Mouse (Mus musculus): ENCODE measurements around the gene B3galt4. TPM values are rescaled to one million over a fixed set of nuclear protein-coding genes. Genes with fewer than 3 reads are reported as not detected.
"Not testable (repeated sequence)": the region's sequence is repeated elsewhere in the genome, so short reads cannot be mapped to it uniquely, and the experiment has no call there.

Gene B3galt4
- polyA plus RNA-seq, 1 experiment = 0.45 TPM

- no peak for TF ChIP-seq GATA1 (IDR thresholded peaks at IDR 0.05; ENCODE audit: low read length)
- no peak for TF ChIP-seq TAL1 (IDR thresholded peaks at IDR 0.05; ENCODE audit: low read length)
- Histone ChIP-seq H3K36me3 (ENCODE audit: control insufficient read depth) (peaks cover 74% of the 10 kb centered on the region), H3K27me3 (ENCODE audit: control insufficient read depth) (no peaks in the 10 kb centered on the region), H3K4me1 (ENCODE audit: control insufficient read depth) (peaks cover 73% of the 10 kb centered on the region), H3K9me3 (ENCODE audit: control insufficient read depth, low read length) (no peaks in the 10 kb centered on the region), H3K4me3 (replicated peaks) (peak overlapping the region; percentile 91)
Measured at GRCm38 (mm10) chr17:33954646-33955554, 3.6 kb upstream of the B3galt4 start.

GRCm38 (mm10) chr17:33953961-33954565, 2.8 kb upstream of the B3galt4 start:
- H3K36me3 ChIP-seq (ENCODE audit: control insufficient read depth) = peaks cover 74% of the 10 kb centered on the region
- no peaks in the 10 kb centered on the region for H3K9me3 ChIP-seq (ENCODE audit: control insufficient read depth, low read length)
- no peaks in the 10 kb centered on the region for H3K27me3 ChIP-seq (ENCODE audit: control insufficient read depth)
- H3K4me3 ChIP-seq (replicated peaks) = peak overlapping the region; percentile 91
- peaks cover 74% of the 10 kb centered on the region for H3K4me1 ChIP-seq (ENCODE audit: control insufficient read depth)
- no peak for TF ChIP-seq GATA1 (IDR thresholded peaks at IDR 0.05; ENCODE audit: low read length)
- no peak for TF ChIP-seq TAL1 (IDR thresholded peaks at IDR 0.05; ENCODE audit: low read length)

GRCm38 (mm10) chr17:33953310-33953709, 2.0 kb upstream of the B3galt4 start:
- no peaks in the 10 kb centered on the region for H3K9me3 ChIP-seq (ENCODE audit: control insufficient read depth, low read length)
- peaks cover 74% of the 10 kb centered on the region for H3K36me3 ChIP-seq (ENCODE audit: control insufficient read depth)
- peak overlapping the region; percentile 91 for H3K4me3 ChIP-seq (replicated peaks)
- H3K27me3 ChIP-seq (ENCODE audit: control insufficient read depth) = no peaks in the 10 kb centered on the region
- TF ChIP-seq GATA1 (IDR thresholded peaks at IDR 0.05; ENCODE audit: low read length) = no peak
- no peak for TF ChIP-seq TAL1 (IDR thresholded peaks at IDR 0.05; ENCODE audit: low read length)
- H3K4me1 ChIP-seq (ENCODE audit: control insufficient read depth) = peaks cover 79% of the 10 kb centered on the region

- TF ChIP-seq GATA1 (IDR thresholded peaks at IDR 0.05; ENCODE audit: low read length) = no peak
- no peak for TF ChIP-seq TAL1 (IDR thresholded peaks at IDR 0.05; ENCODE audit: low read length)
- Histone ChIP-seq H3K4me3 (replicated peaks) (peak overlapping the region; percentile 91), H3K9me3 (ENCODE audit: control insufficient read depth, low read length) (no peaks in the 10 kb centered on the region), H3K36me3 (ENCODE audit: control insufficient read depth) (peaks cover 74% of the 10 kb centered on the region), H3K27me3 (ENCODE audit: control insufficient read depth) (no peaks in the 10 kb centered on the region), H3K4me1 (ENCODE audit: control insufficient read depth) (peaks cover 78% of the 10 kb centered on the region)
Measured at GRCm38 (mm10) chr17:33952879-33953278, 1.6 kb upstream of the B3galt4 start.

- peak overlapping the region; percentile 74 for H3K4me3 ChIP-seq (replicated peaks)
- not testable (repeated sequence) for H3K27me3 ChIP-seq (ENCODE audit: control insufficient read depth); H3K9me3 ChIP-seq (ENCODE audit: control insufficient read depth, low read length)
- peaks cover 73% of the 10 kb centered on the region for H3K4me1 ChIP-seq (ENCODE audit: control insufficient read depth)
- H3K36me3 ChIP-seq (ENCODE audit: control insufficient read depth) = peaks cover 73% of the 10 kb centered on the region
Measured at GRCm38 (mm10) chr17:33952015-33952414, 727 bp upstream of the B3galt4 start.

GRCm38 (mm10) chr17:33950131-33950625, 1.1 kb downstream of the B3galt4 start:
- peaks cover 86% of the 10 kb centered on the region for H3K36me3 ChIP-seq (ENCODE audit: control insufficient read depth)
- H3K4me3 ChIP-seq (replicated peaks) = peak overlapping the region; percentile 74
- peaks cover 66% of the 10 kb centered on the region for H3K4me1 ChIP-seq (ENCODE audit: control insufficient read depth)

GRCm38 (mm10) chr17:33948905-33949537, 2.3 kb downstream of the B3galt4 start:
- no peaks in the 10 kb centered on the region for H3K27me3 ChIP-seq (ENCODE audit: control insufficient read depth)
- peaks cover 58% of the 10 kb centered on the region for H3K4me1 ChIP-seq (ENCODE audit: control insufficient read depth)
- TF ChIP-seq TAL1 (IDR thresholded peaks at IDR 0.05; ENCODE audit: low read length) (no peak), GATA1 (IDR thresholded peaks at IDR 0.05; ENCODE audit: low read length) (no peak)
- no peaks in the 10 kb centered on the region for H3K9me3 ChIP-seq (ENCODE audit: control insufficient read depth, low read length)
- no peak overlapping the region for H3K4me3 ChIP-seq (replicated peaks)
- H3K36me3 ChIP-seq (ENCODE audit: control insufficient read depth) = peaks cover 89% of the 10 kb centered on the region

More at GRCm38 (mm10) chr17:33950131-33950625, 1.1 kb downstream of the B3galt4 start:
- Histone ChIP-seq H3K27me3 (ENCODE audit: control insufficient read depth) (no peaks in the 10 kb centered on the region), H3K9me3 (ENCODE audit: control insufficient read depth, low read length) (no peaks in the 10 kb centered on the region)
- TF ChIP-seq TAL1 (IDR thresholded peaks at IDR 0.05; ENCODE audit: low read length) (no peak), GATA1 (IDR thresholded peaks at IDR 0.05; ENCODE audit: low read length) (no peak)

- H3K27me3 ChIP-seq (ENCODE audit: control insufficient read depth) = no peaks in the 10 kb centered on the region
- no peak overlapping the region for H3K4me3 ChIP-seq (replicated peaks)
- TF ChIP-seq TAL1 (IDR thresholded peaks at IDR 0.05; ENCODE audit: low read length) = no peak
- TF ChIP-seq GATA1 (IDR thresholded peaks at IDR 0.05; ENCODE audit: low read length) = no peak
- peaks cover 89% of the 10 kb centered on the region for H3K36me3 ChIP-seq (ENCODE audit: control insufficient read depth)
- peaks cover 52% of the 10 kb centered on the region for H3K4me1 ChIP-seq (ENCODE audit: control insufficient read depth)
- H3K9me3 ChIP-seq (ENCODE audit: control insufficient read depth, low read length) = no peaks in the 10 kb centered on the region
Measured at GRCm38 (mm10) chr17:33948090-33948904, 3.0 kb downstream of the B3galt4 start.

Measured in erythroblast, embryonic 14.5 days (primary cell).